Mouse (Mus musculus): ENCODE measurements around the gene Plekhj1.
A peak's percentile ranks its signal among the peaks of the same experiment; 100 is the strongest.

Plekhj1 gene

GRCm38 (mm10) chr10:80805925-80806324, 7.5 kb upstream of the Plekhj1 start:
- DNase-seq (ENCODE audit: low read depth): peak; percentile 78

- no peak for DNase-seq (ENCODE audit: low read depth)
Measured at GRCm38 (mm10) chr10:80805322-80805721, 6.9 kb upstream of the Plekhj1 start.

GRCm38 (mm10) chr10:80804916-80805315, 6.5 kb upstream of the Plekhj1 start, which contains the start of gene Amh:
Gene Amh, plus strand, starts transcription at chr10:80805243.
- DNase-seq (ENCODE audit: low read depth): no peak

- DNase-seq (ENCODE audit: low read depth): no peak
Measured at GRCm38 (mm10) chr10:80804340-80804739, 5.9 kb upstream of the Plekhj1 start.

- DNase-seq (ENCODE audit: low read depth): no peak
Measured at GRCm38 (mm10) chr10:80802996-80803395, 4.6 kb upstream of the Plekhj1 start.

- DNase-seq (ENCODE audit: low read depth): no peak
Measured at GRCm38 (mm10) chr10:80802204-80802912, 3.9 kb upstream of the Plekhj1 start.

GRCm38 (mm10) chr10:80799070-80799566, 692 bp upstream of the Plekhj1 start:
- peak; percentile 54 for DNase-seq (ENCODE audit: low read depth)

GRCm38 (mm10) chr10:80797186-80798149, 958 bp downstream of the Plekhj1 start:
- DNase-seq (ENCODE audit: low read depth): peak; percentile 47

GRCm38 (mm10) chr10:80796307-80796848, 2.0 kb downstream of the Plekhj1 start:
- DNase-seq (ENCODE audit: low read depth): no peak

- DNase-seq (ENCODE audit: low read depth): no peak
Measured at GRCm38 (mm10) chr10:80794750-80795149, 3.7 kb downstream of the Plekhj1 start.

GRCm38 (mm10) chr10:80793803-80794202, 4.6 kb downstream of the Plekhj1 start:
- DNase-seq (ENCODE audit: low read depth): no peak

- no peak for DNase-seq (ENCODE audit: low read depth)
Measured at GRCm38 (mm10) chr10:80793033-80793784, 5.2 kb downstream of the Plekhj1 start.

- peak; percentile 43 for DNase-seq (ENCODE audit: low read depth)
Measured at GRCm38 (mm10) chr10:80792175-80793032, 6.0 kb downstream of the Plekhj1 start.

GRCm38 (mm10) chr10:80791476-80792174, 6.8 kb downstream of the Plekhj1 start:
- no peak for DNase-seq (ENCODE audit: low read depth)

- DNase-seq (ENCODE audit: low read depth): no peak
Measured at GRCm38 (mm10) chr10:80790761-80791404, 7.5 kb downstream of the Plekhj1 start.

- no peak for DNase-seq (ENCODE audit: low read depth)
Measured at GRCm38 (mm10) chr10:80787517-80787916, 10.9 kb downstream of the Plekhj1 start.

- no peak for DNase-seq (ENCODE audit: low read depth)
Measured at GRCm38 (mm10) chr10:80785963-80786362, 12.5 kb downstream of the Plekhj1 start.

- no peak for DNase-seq (ENCODE audit: low read depth)
Measured at GRCm38 (mm10) chr10:80784871-80785270, 13.6 kb downstream of the Plekhj1 start.

GRCm38 (mm10) chr10:80784302-80784701, 14.1 kb downstream of the Plekhj1 start:
- no peak for DNase-seq (ENCODE audit: low read depth)

GRCm38 (mm10) chr10:80779565-80779964, 18.9 kb downstream of the Plekhj1 start:
- DNase-seq (ENCODE audit: low read depth): no peak
